Mouse (Mus musculus) CH12.LX (cell line): ENCODE results near the gene Sh2b1.

Experiments used
- EP300 ChIP-seq: IDR thresholded peaks from 2 replicates; pipeline ENCODE4 v1.6.1; 2011; ENCODE audit warnings: low read length, improper control_type of control experiment
- ZMIZ1 ChIP-seq: IDR thresholded peaks from 2 replicates; pipeline ENCODE4 v1.6.1; 2012; ENCODE audit warnings: low read depth, mild to moderate bottlenecking, inconsistent platforms, low read length, improper control_type of control experiment

- TF ChIP-seq EP300, result no peak
- no peak; the same call in 1 of the 2 replicates for TF ChIP-seq ZMIZ1
Observed at GRCm38 (mm10) chr7:126502023-126502741, 27.0 kb upstream of the Sh2b1 start.
